Mouse (Mus musculus) C2C12 (cell line): Measurements from ENCODE around the gene Hoxa5.

Experiments
- CTCF ChIP-seq: IDR thresholded peaks from one replicate; pipeline ENCODE4 v1.5.1; 2011; ENCODE audit not compliant: control insufficient read depth, insufficient read depth, insufficient read length
- MYOD1 ChIP-seq: IDR thresholded peaks from one replicate; pipeline ENCODE4 v1.6.1; 2011; ENCODE audit warnings: low read depth; ENCODE audit not compliant: control insufficient read depth, insufficient read length

DNA sequence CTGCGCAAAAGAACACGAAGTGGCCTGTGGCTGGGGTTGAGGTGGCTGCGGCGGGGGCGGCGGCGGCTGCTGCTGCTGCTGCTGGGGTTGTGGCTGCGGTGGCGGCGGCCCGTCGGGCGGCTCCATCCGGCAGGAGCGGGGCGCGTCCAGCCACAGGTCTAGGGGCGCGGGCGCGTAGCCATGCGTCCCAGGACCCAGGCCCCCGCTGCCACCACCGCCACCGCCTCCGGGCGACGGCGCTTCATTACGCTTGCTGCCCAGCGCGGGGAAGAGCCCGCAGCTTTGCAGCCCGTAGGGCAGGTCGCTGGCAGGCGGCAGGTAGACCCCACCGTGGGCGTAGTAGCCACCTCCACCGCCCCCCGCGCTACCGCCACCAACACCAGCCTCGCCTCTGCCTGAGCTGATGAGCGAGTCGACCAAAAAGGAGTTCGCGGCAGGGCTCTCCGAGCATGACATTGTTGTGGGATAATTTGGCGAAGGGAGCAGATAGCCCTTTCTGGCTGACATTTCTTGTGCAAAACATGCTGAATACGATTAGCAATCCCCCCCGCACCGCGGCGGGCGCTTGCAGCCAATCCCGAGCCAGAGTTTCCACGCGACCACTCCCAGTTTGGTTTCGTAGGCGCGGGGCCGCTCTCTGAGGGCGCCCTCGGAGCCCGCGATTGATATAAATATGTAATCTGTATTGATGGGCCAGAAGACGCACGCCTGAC is 30.2 kb upstream of the Hoxa5 start:
- TF ChIP-seq CTCF (no peak), MYOD1 (no peak)
